Mouse (Mus musculus): ENCODE measurements around the gene Plin2. TPM values are rescaled to one million over a fixed set of nuclear protein-coding genes. Genes with fewer than 3 reads are reported as not detected.
"Not testable (repeated sequence)": the region's sequence is repeated elsewhere in the genome, so short reads cannot be mapped to it uniquely, and the experiment has no call there.

Gene Plin2
- polyA plus RNA-seq, 1 experiment from 2014 or later = 134 TPM

DNA sequence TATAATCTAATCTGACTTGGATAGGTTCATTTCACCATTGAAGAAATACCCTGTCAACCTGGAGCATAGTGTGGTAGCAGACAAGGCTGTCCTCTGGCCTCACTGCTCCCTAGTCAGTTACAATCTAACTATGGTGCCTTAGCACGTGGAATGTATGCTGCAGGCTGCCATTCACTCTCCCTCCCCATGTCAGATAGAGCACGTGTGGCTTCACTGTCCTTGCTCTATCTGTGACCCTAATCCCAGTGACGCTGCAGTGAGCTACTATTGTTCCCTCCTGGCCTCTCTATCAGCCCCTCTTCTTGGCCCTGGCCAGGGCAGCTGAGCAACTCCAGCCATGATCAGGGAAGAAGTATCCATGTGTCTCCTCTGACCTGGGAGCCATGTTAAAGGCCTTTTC is 11.6 kb upstream of the Plin2 start:
- ATAC-seq = peak; percentile 49; the same call in 1 of the 2 replicates
- Histone ChIP-seq H3K36me3 (no peaks in the 10 kb centered on the region), H3K9me3 (replicated peaks) (no peaks in the 10 kb centered on the region), H3K4me1 (peaks cover 25% of the 10 kb centered on the region), H3K27me3 (replicated peaks) (no peaks in the 10 kb centered on the region), H3K9ac (0 out of 2 replicates have a peak overlapping the region, but pooled peaks have one; percentile 19), H3K4me2 (no peak overlapping the region), H3K27ac (peak overlapping the region; percentile 2; the same call in 1 of the 2 replicates), H3K4me3 (no peak overlapping the region)
- WGBS (ENCODE audit: insufficient replicate concordance) = 23% methylated on average over 3 of the region's 3 CpGs

DNA sequence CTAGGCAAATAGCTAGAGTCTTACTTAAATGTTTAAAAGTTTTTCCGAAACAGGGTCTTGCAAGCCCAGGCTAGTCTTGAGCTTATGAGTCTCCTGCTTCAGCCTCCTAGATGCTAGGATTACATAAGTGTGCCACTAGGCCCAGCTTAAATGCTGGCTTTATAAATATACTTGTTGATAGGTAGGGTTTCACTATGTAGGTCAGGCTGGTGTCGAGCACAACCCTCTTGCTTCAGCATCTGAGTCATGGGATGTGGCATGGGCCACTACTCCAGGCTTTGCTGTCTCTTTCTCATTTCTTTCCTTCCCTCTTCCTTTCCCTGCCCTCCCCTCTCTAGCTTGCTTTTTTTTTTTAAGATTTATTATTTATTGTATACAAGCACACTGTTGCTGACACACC is 9.8 kb upstream of the Plin2 start:
- no peaks in the 10 kb centered on the region for H3K27me3 ChIP-seq (replicated peaks)
- H3K36me3 ChIP-seq = no peaks in the 10 kb centered on the region
- no peak overlapping the region for H3K4me2 ChIP-seq
- 74% methylated on average over 2 of the region's 2 CpGs for WGBS (ENCODE audit: insufficient replicate concordance)
- no peak overlapping the region for H3K27ac ChIP-seq
- H3K4me3 ChIP-seq = no peak overlapping the region
- no peak overlapping the region for H3K9ac ChIP-seq
- no peak for ATAC-seq
- H3K4me1 ChIP-seq = peaks cover 30% of the 10 kb centered on the region
- H3K9me3 ChIP-seq (replicated peaks) = no peaks in the 10 kb centered on the region

DNA sequence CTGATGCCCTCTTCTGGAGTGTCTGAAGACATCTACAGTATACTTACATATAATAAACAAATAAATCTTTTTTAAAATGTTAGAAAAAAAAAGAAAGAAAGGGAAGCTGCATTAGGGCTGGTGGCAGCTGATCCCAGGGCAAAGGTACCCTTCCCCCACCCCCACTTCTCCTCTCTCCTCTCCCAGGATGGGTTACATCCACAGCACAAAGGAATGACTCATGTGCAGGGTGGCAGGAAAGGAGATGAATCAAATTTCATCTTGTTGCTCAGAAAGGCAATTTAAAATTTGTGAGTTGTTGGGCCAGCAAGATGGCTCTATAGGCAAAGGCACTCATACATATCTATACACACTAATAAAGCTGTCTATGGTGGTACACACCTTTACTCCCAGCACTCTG is 6.9 kb upstream of the Plin2 start:
- H3K27me3 ChIP-seq (replicated peaks) = no peaks in the 10 kb centered on the region
- no peaks in the 10 kb centered on the region for H3K9me3 ChIP-seq (replicated peaks)
- H3K4me1 ChIP-seq = peaks cover 51% of the 10 kb centered on the region
- no peak overlapping the region for H3K4me2 ChIP-seq
- no peak for ATAC-seq
- H3K4me3 ChIP-seq = no peak overlapping the region
- H3K36me3 ChIP-seq = no peaks in the 10 kb centered on the region
- H3K27ac ChIP-seq = no peak overlapping the region
- H3K9ac ChIP-seq = no peak overlapping the region

DNA sequence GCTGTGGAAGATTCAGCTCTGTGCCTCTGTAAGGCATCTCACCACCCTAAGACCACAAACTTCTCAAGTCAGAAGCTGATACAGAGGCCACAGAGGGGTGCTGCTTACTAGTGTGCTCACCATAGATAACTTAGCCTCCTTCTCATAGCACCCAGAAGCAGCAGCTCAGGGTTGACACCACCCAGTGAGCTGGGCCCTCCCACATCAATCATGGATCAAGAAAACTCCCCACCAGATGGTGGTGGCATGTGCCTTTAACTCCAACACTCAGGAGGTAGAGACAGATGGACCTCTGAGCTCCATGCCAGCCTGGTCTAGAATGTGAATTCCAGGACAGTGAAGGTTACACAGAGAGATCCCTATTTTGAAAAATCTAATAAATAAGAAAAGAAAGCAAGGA is 4.9 kb upstream of the Plin2 start:
- H3K9ac ChIP-seq = peak overlapping the region; percentile 12; the same call in 1 of the 2 replicates
- not testable (repeated sequence) for H3K27me3 ChIP-seq (replicated peaks); H3K36me3 ChIP-seq; H3K9me3 ChIP-seq (replicated peaks); H3K4me3 ChIP-seq
- H3K27ac ChIP-seq = peak overlapping the region; percentile 94
- peaks cover 62% of the 10 kb centered on the region for H3K4me1 ChIP-seq
- ATAC-seq = peak; percentile 98
- H3K4me2 ChIP-seq = peak overlapping the region; percentile 31

DNA sequence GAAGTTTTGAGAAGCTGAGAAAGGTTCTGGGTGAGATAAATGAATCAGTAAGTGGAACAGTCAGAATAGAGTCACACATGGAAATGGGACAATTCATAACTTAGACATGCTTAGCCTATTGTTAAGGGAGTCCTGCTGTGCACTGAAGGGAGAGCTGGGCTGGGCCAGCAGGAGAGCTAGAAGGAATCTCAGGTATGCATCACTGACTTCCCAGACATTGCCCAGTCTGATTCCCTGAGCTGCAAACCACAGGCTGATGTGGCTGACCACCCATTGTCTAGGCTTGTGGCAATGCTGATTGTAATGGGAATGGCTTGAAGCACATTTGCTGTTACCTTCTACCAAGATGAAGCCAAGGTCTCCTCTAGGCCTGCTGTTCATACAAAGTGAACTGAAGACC is 4.3 kb upstream of the Plin2 start:
- peak overlapping the region; percentile 54 for H3K4me2 ChIP-seq
- not testable (repeated sequence) for H3K9ac ChIP-seq; H3K36me3 ChIP-seq; ATAC-seq; H3K27me3 ChIP-seq (replicated peaks); H3K4me3 ChIP-seq; H3K9me3 ChIP-seq (replicated peaks)
- H3K4me1 ChIP-seq = peaks cover 62% of the 10 kb centered on the region
- peak overlapping the region; percentile 94 for H3K27ac ChIP-seq

DNA sequence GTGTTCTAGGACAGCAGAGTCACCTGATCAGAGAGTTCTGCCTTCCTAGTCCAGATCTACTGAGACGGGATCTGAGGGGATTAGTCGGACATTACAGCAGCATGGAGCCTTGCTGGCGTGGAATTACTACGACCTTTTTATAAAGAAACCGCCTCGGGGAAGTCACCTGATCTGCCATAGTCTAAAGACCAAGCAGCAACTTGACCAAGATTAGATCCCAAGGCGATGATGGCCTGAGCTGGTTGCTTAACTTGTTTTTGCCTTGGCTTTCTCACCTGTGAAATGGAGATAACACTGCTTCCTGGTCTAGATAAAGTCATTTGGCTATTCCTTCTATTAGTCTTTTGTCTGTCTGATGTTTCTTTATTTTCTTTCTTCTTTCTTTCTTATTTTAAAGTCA is 2.6 kb upstream of the Plin2 start:
- Histone ChIP-seq H3K4me1 (peaks cover 79% of the 10 kb centered on the region), H3K27ac (peak overlapping the region; percentile 94), H3K9me3 (replicated peaks) (no peaks in the 10 kb centered on the region), H3K9ac (peak overlapping the region; percentile 27; the same call in 1 of the 2 replicates), H3K27me3 (replicated peaks) (no peaks in the 10 kb centered on the region), H3K4me3 (no peak overlapping the region), H3K36me3 (peaks cover 11% of the 10 kb centered on the region), H3K4me2 (peak overlapping the region; percentile 27)
- 37% methylated on average over 7 of the region's 7 CpGs for WGBS (ENCODE audit: insufficient replicate concordance)
- ATAC-seq = no peak

DNA sequence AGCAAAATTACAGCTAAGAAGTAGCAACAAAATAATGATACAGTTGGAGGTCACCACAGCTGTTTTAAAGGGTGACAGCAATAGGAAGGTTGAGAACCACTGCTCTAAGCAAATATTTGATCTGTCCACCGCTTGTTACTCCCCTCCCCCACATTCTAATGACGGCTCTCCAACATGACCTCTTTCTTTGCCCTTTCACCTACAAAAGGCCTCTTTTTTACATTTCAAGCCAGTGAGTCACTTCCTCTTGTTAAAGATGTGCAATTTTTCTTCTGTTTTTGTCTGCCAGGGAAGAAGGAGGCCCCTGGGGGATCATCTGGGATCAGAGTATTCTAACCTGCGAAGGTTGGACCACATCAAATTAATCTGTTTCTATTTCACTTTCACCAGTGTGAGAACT is 1.9 kb upstream of the Plin2 start:
- 30% methylated on average over 3 of the region's 3 CpGs for WGBS (ENCODE audit: insufficient replicate concordance)
- ATAC-seq = no peak
- Histone ChIP-seq H3K27ac (peak overlapping the region; percentile 94), H3K4me1 (peaks cover 86% of the 10 kb centered on the region), H3K4me3 (no peak overlapping the region), H3K4me2 (peak overlapping the region; percentile 27), H3K36me3 (peaks cover 16% of the 10 kb centered on the region), H3K27me3 (replicated peaks) (no peaks in the 10 kb centered on the region), H3K9ac (0 out of 2 replicates have a peak overlapping the region, but pooled peaks have one; percentile 27), H3K9me3 (replicated peaks) (no peaks in the 10 kb centered on the region)

DNA sequence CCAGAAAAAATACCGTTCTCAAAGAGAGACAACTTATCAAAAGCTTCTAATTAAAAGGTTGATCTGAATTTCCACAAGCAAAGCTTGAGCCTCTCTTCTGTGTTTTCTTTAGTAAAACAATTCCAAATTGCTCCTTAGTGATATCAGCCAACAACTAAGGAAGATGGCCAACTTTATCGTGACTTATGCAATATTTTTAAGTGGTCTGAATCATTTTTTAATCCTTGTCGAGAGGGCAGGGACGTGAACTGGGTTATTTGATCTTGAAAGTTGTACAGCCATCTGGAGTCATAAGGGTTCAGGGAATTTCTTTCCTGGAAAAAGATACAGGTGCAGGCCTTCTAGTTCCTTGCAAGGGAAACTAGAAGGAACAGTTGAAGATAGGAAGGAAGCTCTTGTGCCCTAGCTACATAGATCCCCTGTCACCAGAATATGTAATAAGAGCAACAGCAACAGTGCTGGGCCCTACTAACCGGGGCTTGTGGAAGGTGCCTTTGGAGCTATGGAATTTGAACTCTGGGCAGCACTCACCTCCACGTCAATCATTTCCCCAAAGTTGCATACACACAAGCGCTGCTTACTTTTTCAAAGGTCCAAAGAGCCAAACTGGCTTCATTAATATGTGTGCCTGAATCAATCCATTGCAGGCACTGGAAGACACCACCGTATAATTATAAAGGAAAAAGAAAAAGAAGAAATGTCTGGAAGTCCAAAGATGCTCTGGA is 884 bp upstream of the Plin2 start:
- Histone ChIP-seq H3K27ac (peak overlapping the region; percentile 94), H3K27me3 (replicated peaks) (no peaks in the 10 kb centered on the region), H3K4me3 (no peak overlapping the region), H3K36me3 (peaks cover 26% of the 10 kb centered on the region), H3K9me3 (replicated peaks) (no peaks in the 10 kb centered on the region), H3K4me2 (peak overlapping the region; percentile 85), H3K9ac (peak overlapping the region; percentile 91), H3K4me1 (peaks cover 90% of the 10 kb centered on the region)
- 63% methylated on average over 8 of the region's 8 CpGs for WGBS (ENCODE audit: insufficient replicate concordance)
- ATAC-seq = no peak

DNA sequence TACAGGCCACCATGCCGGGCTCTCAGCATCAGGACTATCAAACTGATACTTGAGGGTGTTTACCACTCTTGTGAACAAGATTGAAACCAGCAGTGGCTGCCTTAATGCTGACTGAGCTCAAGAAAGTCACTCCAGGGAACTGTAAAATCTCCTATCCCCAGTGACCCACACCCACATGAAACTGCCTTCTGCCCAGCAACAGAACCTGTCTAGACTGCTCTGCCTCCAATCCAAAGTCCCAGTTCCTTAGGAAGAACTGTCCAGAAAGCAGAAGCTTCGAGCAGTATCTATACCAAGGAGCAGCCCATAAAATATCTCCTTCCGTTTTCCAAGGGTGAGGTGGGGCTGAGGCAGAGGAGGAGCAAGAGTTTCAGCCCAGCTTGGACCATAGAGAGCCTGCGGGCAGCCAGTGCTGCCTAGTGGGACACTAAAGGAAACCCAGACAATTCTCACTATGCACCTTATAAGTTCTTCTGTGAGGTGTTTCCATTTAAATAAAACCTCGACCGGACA is 563 bp downstream of the Plin2 start:
- H3K4me3 ChIP-seq = peak overlapping the region; percentile 95
- peak overlapping the region; percentile 94 for H3K27ac ChIP-seq
- H3K4me1 ChIP-seq = peaks cover 93% of the 10 kb centered on the region
- H3K36me3 ChIP-seq = peaks cover 41% of the 10 kb centered on the region
- H3K9me3 ChIP-seq (replicated peaks); H3K27me3 ChIP-seq (replicated peaks): not testable (repeated sequence)
- peak overlapping the region; percentile 91 for H3K9ac ChIP-seq
- ATAC-seq = peak; percentile 81
- H3K4me2 ChIP-seq = peak overlapping the region; percentile 85
- WGBS (ENCODE audit: insufficient replicate concordance) = 5% methylated on average over 6 of the region's 6 CpGs

DNA sequence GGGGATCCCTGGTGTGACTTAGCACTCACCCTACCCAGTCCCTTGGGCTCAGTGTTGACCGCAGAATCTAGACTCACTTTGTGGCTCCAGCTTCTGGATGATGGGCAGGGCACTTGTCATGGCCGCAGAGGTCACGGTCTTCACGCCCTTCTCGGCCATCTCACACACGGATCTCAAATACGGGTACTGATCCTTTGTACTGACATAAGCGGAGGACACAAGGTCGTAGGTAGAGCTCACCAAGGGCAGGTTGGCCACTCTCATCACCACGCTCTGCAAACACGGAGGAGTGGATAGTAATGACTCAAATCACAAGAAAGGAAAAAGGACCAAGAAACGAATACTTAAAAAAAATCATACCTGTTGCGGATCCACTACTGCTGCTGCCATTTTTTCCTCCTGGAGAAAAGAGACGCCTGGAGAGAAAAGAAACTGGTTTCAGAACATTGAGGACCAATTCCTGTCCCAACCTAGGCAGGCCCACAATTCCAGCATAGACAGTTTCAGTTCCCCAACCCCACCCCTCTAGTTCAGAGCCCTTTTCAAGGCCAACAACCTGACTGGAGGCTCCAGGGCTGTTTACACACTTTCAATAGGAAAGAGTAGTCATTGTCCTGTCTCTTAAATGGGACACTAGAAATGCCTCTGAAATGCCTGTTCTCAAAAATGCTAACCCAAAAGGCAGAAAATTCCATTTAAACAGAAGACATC is 1.4 kb downstream of the Plin2 start:
- H3K27ac ChIP-seq = peak overlapping the region; percentile 94
- ATAC-seq = no peak
- peak overlapping the region; percentile 85 for H3K4me2 ChIP-seq
- H3K9me3 ChIP-seq (replicated peaks) = no peaks in the 10 kb centered on the region
- peak overlapping the region; percentile 95 for H3K4me3 ChIP-seq
- H3K27me3 ChIP-seq (replicated peaks) = no peaks in the 10 kb centered on the region
- H3K36me3 ChIP-seq = peaks cover 49% of the 10 kb centered on the region
- peaks cover 93% of the 10 kb centered on the region for H3K4me1 ChIP-seq
- peak overlapping the region; percentile 91 for H3K9ac ChIP-seq
- 85% methylated on average over 14 of the region's 14 CpGs for WGBS (ENCODE audit: insufficient replicate concordance)

DNA sequence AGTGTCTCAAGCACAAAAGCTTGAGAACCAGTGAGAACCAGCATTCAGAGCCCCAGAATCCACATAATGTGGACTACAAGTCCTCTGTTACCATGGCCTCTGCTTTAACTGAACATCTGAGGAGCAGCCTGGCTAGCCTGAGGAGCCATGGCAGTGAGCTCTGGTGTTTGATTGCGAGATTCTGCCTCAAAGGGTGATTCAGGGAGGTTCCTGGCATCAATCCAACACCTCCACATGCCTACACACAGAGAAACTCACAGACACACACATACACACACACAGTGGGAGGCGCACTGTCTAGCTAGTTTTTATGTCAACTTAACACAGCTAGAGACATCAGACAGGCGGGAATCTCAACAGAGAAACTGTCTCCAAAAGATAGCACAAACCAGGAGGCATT is 4.3 kb downstream of the Plin2 start:
- 69% methylated on average over 3 of the region's 3 CpGs for WGBS (ENCODE audit: insufficient replicate concordance)
- Histone ChIP-seq H3K4me1 (peaks cover 68% of the 10 kb centered on the region), H3K27me3 (replicated peaks) (no peaks in the 10 kb centered on the region), H3K36me3 (peaks cover 69% of the 10 kb centered on the region), H3K4me2 (peak overlapping the region; percentile 85), H3K4me3 (no peak overlapping the region), H3K9ac (0 out of 2 replicates have a peak overlapping the region, but pooled peaks have one; percentile 10), H3K9me3 (replicated peaks) (no peaks in the 10 kb centered on the region), H3K27ac (peak overlapping the region; percentile 82)
- ATAC-seq = no peak

DNA sequence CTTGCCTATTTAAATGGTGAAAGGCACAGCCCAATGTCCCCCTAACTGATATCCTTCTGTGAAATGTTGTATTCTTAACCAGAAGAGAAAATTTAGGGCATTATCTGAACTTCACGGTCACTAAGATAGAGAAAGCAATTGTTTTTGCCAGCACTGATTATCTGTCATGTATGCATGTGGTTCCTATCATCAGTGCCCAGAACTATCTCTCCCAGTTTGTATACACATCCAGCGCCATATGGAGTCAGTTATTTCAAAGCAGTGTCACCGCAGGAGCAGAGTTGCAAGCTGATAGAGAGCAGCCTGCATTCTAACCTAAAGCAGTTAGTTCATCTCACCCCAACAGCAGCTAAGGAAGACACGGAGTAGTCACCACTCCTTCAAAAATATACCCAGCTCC is 5.9 kb downstream of the Plin2 start:
- H3K4me2 ChIP-seq = peak overlapping the region; percentile 85
- peak; percentile 91 for ATAC-seq
- H3K4me1 ChIP-seq = peaks cover 58% of the 10 kb centered on the region
- WGBS (ENCODE audit: insufficient replicate concordance) = 19% methylated on average over 4 of the region's 4 CpGs
- H3K27me3 ChIP-seq (replicated peaks) = no peaks in the 10 kb centered on the region
- H3K9ac ChIP-seq = no peak overlapping the region
- no peak overlapping the region; the same call in 1 of the 2 replicates for H3K4me3 ChIP-seq
- H3K36me3 ChIP-seq = peaks cover 86% of the 10 kb centered on the region
- peak overlapping the region; percentile 82 for H3K27ac ChIP-seq
- peaks cover 7% of the 10 kb centered on the region; the same call in 1 of the 2 replicates for H3K9me3 ChIP-seq (replicated peaks)
